11 mouse cellular contexts compared by ENCODE assay signal in the genomic region with DNA sequence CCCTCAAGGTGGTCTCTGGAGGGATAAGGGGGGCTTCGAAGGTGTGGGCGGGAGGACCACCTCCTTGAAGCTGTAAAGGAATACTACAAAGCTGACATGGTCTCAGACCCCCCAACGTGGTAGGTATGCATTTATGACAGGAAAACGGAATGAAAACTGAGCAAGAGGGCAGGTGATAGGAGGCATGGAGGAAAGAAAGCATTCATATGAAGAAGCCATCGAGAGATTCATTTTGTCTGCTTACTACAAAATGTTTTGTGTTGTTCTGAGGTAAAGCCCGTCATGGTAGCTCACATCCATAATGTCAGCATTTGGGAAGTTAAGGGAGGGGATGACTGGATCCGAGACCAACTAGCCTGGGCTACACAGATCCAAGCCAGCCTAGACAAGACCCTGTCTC. TPM values are rescaled to one million over a fixed set of nuclear protein-coding genes. Genes with fewer than 3 reads are reported as not detected.
A peak's percentile ranks its signal among the peaks of the same experiment; 100 is the strongest.
DNase-seq lines count a peak whose midpoint lies in the region; ATAC-seq and TF ChIP-seq lines count a peak whose summit lies in the region.
"Had no signal": no experiment of that assay in that cellular context is flagged by ENCODE, and none has a peak within 500 bp of the region (broad histone marks: within the 10 kb centered on the region; RNA-seq: fewer than 3 reads in every experiment).

No protein-coding gene starts in this region.

- 0 out of 2 replicates have a peak, but pooled peaks cover 15% of the 10 kb centered on the region for H3K4me1 ChIP-seq in liver, embryonic 12.5 days
- 0 out of 2 replicates have a peak, but pooled peaks cover 2% of the 10 kb centered on the region for H3K4me1 ChIP-seq in liver, postnatal 0 days (ENCODE audit: insufficient read depth)
- peaks cover 17% of the 10 kb centered on the region for H3K4me1 ChIP-seq in embryonic facial prominence, embryonic 12.5 days
- no peaks in the 10 kb centered on the region for H3K4me1 ChIP-seq in intestine, embryonic 14.5 days (replicated peaks; ENCODE audit: control insufficient read depth, insufficient read depth, low read length)
- peaks cover 50% of the 10 kb centered on the region for H3K4me1 ChIP-seq in neural tube, embryonic 13.5 days (replicated peaks)

- no peak overlapping the region for H3K27ac ChIP-seq in liver, embryonic 12.5 days
- no peak overlapping the region for H3K27ac ChIP-seq in liver, postnatal 0 days (ENCODE audit: low read depth)
- no peak overlapping the region for H3K27ac ChIP-seq in embryonic facial prominence, embryonic 12.5 days
- no peak overlapping the region for H3K27ac ChIP-seq in intestine, embryonic 14.5 days (ENCODE audit: low read depth)
- H3K27ac ChIP-seq in neural tube, embryonic 13.5 days (replicated peaks), result no peak overlapping the region

- no peak for TF ChIP-seq EP300 in liver, postnatal 0 days (IDR thresholded peaks at IDR 0.05; ENCODE audit: low read depth)

- intact Hi-C loops in gastrocnemius, postnatal 36 days (cut with DNase I), result no loop called here

- peak overlapping the region; percentile 66 for H3K4me2 ChIP-seq in liver, embryonic 12.5 days
- H3K4me2 ChIP-seq in liver, postnatal 0 days (ENCODE audit: low read depth, low read length), result no peak overlapping the region
- H3K4me2 ChIP-seq in embryonic facial prominence, embryonic 12.5 days (replicated peaks), result peak overlapping the region; percentile 90
- H3K4me2 ChIP-seq in intestine, embryonic 14.5 days (ENCODE audit: low read length), result peak overlapping the region; percentile 76
- peak overlapping the region; percentile 80 for H3K4me2 ChIP-seq in neural tube, embryonic 13.5 days

- 24% methylated on average over 7 of the region's 7 CpGs for WGBS in liver, embryonic 12.5 days (ENCODE audit: insufficient replicate concordance)
- 26% methylated on average over 7 of the region's 7 CpGs for WGBS in liver, postnatal 0 days (ENCODE audit: insufficient replicate concordance)
- 9% methylated on average over 7 of the region's 7 CpGs for WGBS in embryonic facial prominence, embryonic 12.5 days
- WGBS in intestine, embryonic 14.5 days, result 24% methylated on average over 7 of the region's 7 CpGs
- WGBS in neural tube, embryonic 13.5 days, result 8% methylated on average over 7 of the region's 7 CpGs

- no peaks in the 10 kb centered on the region for H3K9me3 ChIP-seq in liver, embryonic 12.5 days (replicated peaks)
- no peaks in the 10 kb centered on the region for H3K9me3 ChIP-seq in liver, postnatal 0 days (ENCODE audit: low read length)
- no peaks in the 10 kb centered on the region for H3K9me3 ChIP-seq in embryonic facial prominence, embryonic 12.5 days
- no peaks in the 10 kb centered on the region for H3K9me3 ChIP-seq in intestine, embryonic 14.5 days (ENCODE audit: control insufficient read depth, low read length)
- no peaks in the 10 kb centered on the region for H3K9me3 ChIP-seq in neural tube, embryonic 13.5 days

- peak overlapping the region; percentile 22; the same call in 1 of the 2 replicates for H3K9ac ChIP-seq in liver, embryonic 12.5 days
- no peak overlapping the region for H3K9ac ChIP-seq in liver, postnatal 0 days (replicated peaks)
- no peak overlapping the region for H3K9ac ChIP-seq in embryonic facial prominence, embryonic 12.5 days
- peak overlapping the region; percentile 66 for H3K9ac ChIP-seq in intestine, embryonic 14.5 days (ENCODE audit: low read length)
- H3K9ac ChIP-seq in neural tube, embryonic 13.5 days, result 0 out of 2 replicates have a peak overlapping the region, but pooled peaks have one; percentile 5

- H3K4me3 ChIP-seq in liver, embryonic 12.5 days, result peak overlapping the region; percentile 59
- H3K4me3 ChIP-seq in liver, postnatal 0 days (ENCODE audit: low read depth, low read length), result no peak overlapping the region
- peak overlapping the region; percentile 59 for H3K4me3 ChIP-seq in embryonic facial prominence, embryonic 12.5 days
- peak overlapping the region; percentile 65 for H3K4me3 ChIP-seq in intestine, embryonic 14.5 days (ENCODE audit: low read depth, low read length)
- no peak overlapping the region for H3K4me3 ChIP-seq in neural tube, embryonic 13.5 days

- no peak for DNase-seq in liver, postnatal 0 days
- peak; percentile 56 for DNase-seq in intestine, embryonic 14.5 days (ENCODE audit: low spot score)
- no peak for DNase-seq in gastrocnemius, postnatal 36 days
- DNase-seq: kidney, adult 18-20 months had no signal

- no peaks in the 10 kb centered on the region for H3K36me3 ChIP-seq in liver, embryonic 12.5 days
- H3K36me3 ChIP-seq in liver, postnatal 0 days (replicated peaks; ENCODE audit: insufficient read depth, low read length), result no peaks in the 10 kb centered on the region
- H3K36me3 ChIP-seq in embryonic facial prominence, embryonic 12.5 days, result no peaks in the 10 kb centered on the region
- H3K36me3 ChIP-seq in intestine, embryonic 14.5 days (ENCODE audit: control insufficient read depth, insufficient read depth, low read length), result no peaks in the 10 kb centered on the region
- H3K36me3 ChIP-seq in neural tube, embryonic 13.5 days, result no peaks in the 10 kb centered on the region
- H3K36me3 ChIP-seq: G1E had no signal

- ATAC-seq in liver, embryonic 12.5 days, result no peak
- no peak for ATAC-seq in liver, postnatal 0 days
- ATAC-seq in embryonic facial prominence, embryonic 12.5 days (ENCODE audit: insufficient number of reproducible peaks, insufficient read depth, low FRiP score, low TSS enrichment), result no peak
- ATAC-seq in intestine, embryonic 14.5 days (replicated peaks; ENCODE audit: low FRiP score, low TSS enrichment, low read depth), result no peak
- no peak for ATAC-seq in neural tube, embryonic 13.5 days (ENCODE audit: low read depth)
- no peak for ATAC-seq in granulocyte monocyte progenitor cell, adult 5-6 weeks (replicated peaks; ENCODE audit: poor library complexity, severe bottlenecking)

- TF ChIP-seq CTCF in liver, postnatal 0 days (IDR thresholded peaks at IDR 0.05; ENCODE audit: low read depth), result no peak

- H3K27me3 ChIP-seq in liver, embryonic 12.5 days (replicated peaks), result peaks cover 87% of the 10 kb centered on the region
- H3K27me3 ChIP-seq in liver, postnatal 0 days (ENCODE audit: insufficient read depth, low read length), result peaks cover 53% of the 10 kb centered on the region
- H3K27me3 ChIP-seq in embryonic facial prominence, embryonic 12.5 days, result peaks cover 18% of the 10 kb centered on the region
- peaks cover 50% of the 10 kb centered on the region for H3K27me3 ChIP-seq in intestine, embryonic 14.5 days (replicated peaks; ENCODE audit: control insufficient read depth, insufficient read depth, low read length)
- H3K27me3 ChIP-seq in neural tube, embryonic 13.5 days, result peaks cover 59% of the 10 kb centered on the region

RNA-seq across cellular contexts. Expression of gene Trim71, which starts 4.0 kb away (rescaled TPM):
- 1.7 and 2.0 TPM in 2 replicates for polyA plus RNA-seq in liver, embryonic 12.5 days (2016; fragmentation: Nextera tagmentation; extraction: Ambion mirVana)
- 0.05 and 0.06 TPM in 2 replicates for polyA plus RNA-seq in liver, postnatal 0 days (2015; fragmentation: Nextera tagmentation; extraction: Ambion mirVana)
- polyA plus RNA-seq in embryonic facial prominence, embryonic 12.5 days (2016; fragmentation: Nextera tagmentation; extraction: Ambion mirVana), result 0.95 and 1.1 TPM in 2 replicates
- 2.7 and 2.9 TPM in 2 replicates for polyA plus RNA-seq in intestine, embryonic 14.5 days (2014; fragmentation: Nextera tagmentation; extraction: Ambion mirVana)
- polyA plus RNA-seq in neural tube, embryonic 13.5 days (2015; fragmentation: Nextera tagmentation; extraction: Ambion mirVana), result 0.32 and 0.55 TPM in 2 replicates
- total RNA-seq in gastrocnemius, postnatal 36 days (2021), result not detected
- not detected in 2 replicates for total RNA-seq in granulocyte monocyte progenitor cell, adult 5-6 weeks (2014; fragmentation: Nextera tagmentation)
- not detected in 2 replicates for total RNA-seq in granulocyte monocyte progenitor cell, adult 5-6 weeks (2017)
- total RNA-seq: heart, adult 8-10 months had no signal
- polyA plus RNA-seq: G1E had no signal

RNA-seq across cellular contexts. Expression of gene C130032M10Rik, which starts 44.6 kb away (rescaled TPM):
- polyA plus RNA-seq in liver, embryonic 12.5 days (2016; fragmentation: Nextera tagmentation; extraction: Ambion mirVana), result 0.18 and 0.22 TPM in 2 replicates
- polyA plus RNA-seq in liver, postnatal 0 days (2015; fragmentation: Nextera tagmentation; extraction: Ambion mirVana), result not detected in 2 replicates
- polyA plus RNA-seq in embryonic facial prominence, embryonic 12.5 days (2016; fragmentation: Nextera tagmentation; extraction: Ambion mirVana), result 0.43 and 0.60 TPM in 2 replicates
- 0.46 TPM in 1 of 2 replicates, not detected in the other for polyA plus RNA-seq in intestine, embryonic 14.5 days (2014; fragmentation: Nextera tagmentation; extraction: Ambion mirVana)
- polyA plus RNA-seq in neural tube, embryonic 13.5 days (2015; fragmentation: Nextera tagmentation; extraction: Ambion mirVana), result 0.44 TPM in 1 of 2 replicates, not detected in the other
- total RNA-seq in gastrocnemius, postnatal 36 days (2021), result not detected
- not detected in 2 replicates for total RNA-seq in granulocyte monocyte progenitor cell, adult 5-6 weeks (2014; fragmentation: Nextera tagmentation)
- not detected in 2 replicates for total RNA-seq in granulocyte monocyte progenitor cell, adult 5-6 weeks (2017)
- total RNA-seq: G1E; heart, adult 8-10 months; layer of hippocampus, postnatal 25 days had no signal
- polyA plus RNA-seq: G1E had no signal

RNA-seq across cellular contexts. Expression of gene Ccr4, which starts 55.4 kb away (rescaled TPM):
- not detected in 2 replicates for polyA plus RNA-seq in liver, embryonic 12.5 days (2016; fragmentation: Nextera tagmentation; extraction: Ambion mirVana)
- polyA plus RNA-seq in liver, postnatal 0 days (2015; fragmentation: Nextera tagmentation; extraction: Ambion mirVana), result not detected in 2 replicates
- polyA plus RNA-seq in embryonic facial prominence, embryonic 12.5 days (2016; fragmentation: Nextera tagmentation; extraction: Ambion mirVana), result not detected in 2 replicates
- polyA plus RNA-seq in intestine, embryonic 14.5 days (2014; fragmentation: Nextera tagmentation; extraction: Ambion mirVana), result 0.08 TPM in 2 replicates
- not detected in 2 replicates for polyA plus RNA-seq in neural tube, embryonic 13.5 days (2015; fragmentation: Nextera tagmentation; extraction: Ambion mirVana)
- total RNA-seq in gastrocnemius, postnatal 36 days (2021), result not detected
- not detected in 2 replicates for total RNA-seq in granulocyte monocyte progenitor cell, adult 5-6 weeks (2014; fragmentation: Nextera tagmentation)
- total RNA-seq in granulocyte monocyte progenitor cell, adult 5-6 weeks (2017), result not detected in 2 replicates
- total RNA-seq: G1E; heart, adult 8-10 months; layer of hippocampus, postnatal 25 days had no signal
- polyA plus RNA-seq: G1E had no signal

Comparison
In these comparisons a context has a peak if more than half of its experiments do, and no peak if none do; other contexts are left out.
1. H3K4me3 ChIP-seq: peak in liver, embryonic 12.5 days (single experiment), embryonic facial prominence, embryonic 12.5 days (single experiment) and intestine, embryonic 14.5 days (single experiment); none in liver, postnatal 0 days (single experiment) and neural tube, embryonic 13.5 days (single experiment).
2. H3K9ac ChIP-seq: peak in liver, embryonic 12.5 days (single experiment), intestine, embryonic 14.5 days (single experiment) and neural tube, embryonic 13.5 days (single experiment); none in liver, postnatal 0 days (single experiment) and embryonic facial prominence, embryonic 12.5 days (single experiment).